ENCODE assay signal across 14 mouse cellular contexts in genomic region chr15:36878960-36879359, GRCm38 (mm10).
A peak's percentile ranks its signal among the peaks of the same experiment; 100 is the strongest.
DNase-seq lines count a peak whose midpoint lies in the region; ATAC-seq and TF ChIP-seq lines count a peak whose summit lies in the region.
"Had no signal": no experiment of that assay in that cellular context is flagged by ENCODE, and none has a peak within 500 bp of the region (broad histone marks: within the 10 kb centered on the region; RNA-seq: fewer than 3 reads in every experiment).

No protein-coding gene starts in this region.

- H3K4me2 ChIP-seq in hindbrain, postnatal 0 days (ENCODE audit: low read depth, low read length) = no peak overlapping the region
- peak overlapping the region; percentile 11; the same call in 1 of the 2 replicates for H3K4me2 ChIP-seq in liver, embryonic 16.5 days (ENCODE audit: low read depth, low read length)

- no peak overlapping the region for H3K4me3 ChIP-seq in hindbrain, embryonic 10.5 days
- no peak overlapping the region for H3K4me3 ChIP-seq in hindbrain, postnatal 0 days (ENCODE audit: low read length)
- no peak overlapping the region for H3K4me3 ChIP-seq in ES-E14 (ENCODE audit: insufficient read depth in 1 of 2, low read depth in 1 of 2, low read length in 2 of 2, poor library complexity in 1 of 2, severe bottlenecking in 1 of 2)
- peak overlapping the region; percentile 74 for H3K4me3 ChIP-seq in bone marrow, adult 2 months (replicated peaks; ENCODE audit: control insufficient read depth, low read depth, low read length)
- H3K4me3 ChIP-seq in liver, embryonic 16.5 days (ENCODE audit: low read depth, low read length) = no peak overlapping the region
- H3K4me3 ChIP-seq: myocyte had no signal

- 34% methylated on average over 5 of the region's 5 CpGs for WGBS in hindbrain, embryonic 10.5 days
- WGBS in hindbrain, postnatal 0 days = 31% methylated on average over 5 of the region's 5 CpGs
- WGBS in bone marrow, adult 2 months = 6% methylated on average over 5 of the region's 5 CpGs
- 14% methylated on average over 5 of the region's 5 CpGs for WGBS in liver, embryonic 16.5 days (ENCODE audit: insufficient replicate concordance)

- no peaks in the 10 kb centered on the region for H3K36me3 ChIP-seq in hindbrain, embryonic 10.5 days
- H3K36me3 ChIP-seq in hindbrain, postnatal 0 days (ENCODE audit: insufficient read depth, low read length) = no peaks in the 10 kb centered on the region
- H3K36me3 ChIP-seq in ES-E14 (ENCODE audit: control insufficient read depth, insufficient read depth, low read length, poor library complexity, severe bottlenecking) = no peaks in the 10 kb centered on the region
- H3K36me3 ChIP-seq in liver, embryonic 16.5 days (ENCODE audit: control insufficient read depth, insufficient read depth) = no peaks in the 10 kb centered on the region

- peak overlapping the region; percentile 64 for H3K27ac ChIP-seq in hindbrain, embryonic 10.5 days
- H3K27ac ChIP-seq in hindbrain, postnatal 0 days = no peak overlapping the region
- H3K27ac ChIP-seq in ES-E14 (ENCODE audit: insufficient read depth, low read depth, low read length, poor library complexity, severe bottlenecking) = no peak overlapping the region
- H3K27ac ChIP-seq in bone marrow, adult 2 months (ENCODE audit: control insufficient read depth, insufficient read depth, low read depth, low read length, poor library complexity) = no peak overlapping the region; the same call in 1 of the 2 replicates
- no peak overlapping the region for H3K27ac ChIP-seq in liver, embryonic 16.5 days (ENCODE audit: low read length)

- TF ChIP-seq POLR2A in bone marrow, adult 2 months (IDR thresholded peaks at IDR 0.05; ENCODE audit: borderline replicate concordance, control insufficient read depth, low read depth, low read length) = no peak

- peaks cover 37% of the 10 kb centered on the region for H3K4me1 ChIP-seq in hindbrain, embryonic 10.5 days (replicated peaks)
- H3K4me1 ChIP-seq in hindbrain, postnatal 0 days (ENCODE audit: insufficient read depth, low read length) = no peaks in the 10 kb centered on the region
- H3K4me1 ChIP-seq in ES-E14 (ENCODE audit: control insufficient read depth in 2 of 2, insufficient read depth in 2 of 2, low read length in 2 of 2, poor library complexity in 1 of 2) = peaks cover 6 to 14% of the 10 kb centered on the region in 2 experiments; a peak in 3 of 4 replicates
- peaks cover 6% of the 10 kb centered on the region for H3K4me1 ChIP-seq in bone marrow, adult 2 months (ENCODE audit: control insufficient read depth, insufficient read depth, low read length)
- H3K4me1 ChIP-seq in liver, embryonic 16.5 days (ENCODE audit: control insufficient read depth, low read depth, low read length) = no peaks in the 10 kb centered on the region; the same call in none of the 2 replicates

- no peak overlapping the region for H3K9ac ChIP-seq in hindbrain, postnatal 0 days (replicated peaks; ENCODE audit: low read length)
- H3K9ac ChIP-seq in ES-E14 (ENCODE audit: insufficient read depth, low read depth, low read length, poor library complexity, severe bottlenecking) = no peak overlapping the region
- H3K9ac ChIP-seq in liver, embryonic 16.5 days (ENCODE audit: low read depth, low read length) = no peak overlapping the region

- no peak for DNase-seq in hindbrain, embryonic 10.5 days (ENCODE audit: low spot score)
- no peak for DNase-seq in hindbrain, postnatal 0 days (ENCODE audit: low spot score)
- DNase-seq in ES-E14 (ENCODE audit: low read depth, low spot score) = no peak
- DNase-seq in left cerebral cortex, adult 8-10 months (ENCODE audit: low spot score in 2 of 2) = no peak
- DNase-seq in MN1 (ENCODE audit: low spot score) = no peak
- DNase-seq: cerebellum, adult 9-11 months; gastrocnemius, postnatal 10 days; kidney, postnatal 14 days; lung, postnatal 14 days; thymus, adult 18-20 months had no signal

- no peaks in the 10 kb centered on the region; the same call in 1 of the 2 replicates for H3K9me3 ChIP-seq in hindbrain, embryonic 10.5 days
- H3K9me3 ChIP-seq in hindbrain, postnatal 0 days (ENCODE audit: low read length) = no peaks in the 10 kb centered on the region
- H3K9me3 ChIP-seq in ES-E14 (ENCODE audit: control insufficient read depth, insufficient read depth, low read depth, low read length) = no peaks in the 10 kb centered on the region
- H3K9me3 ChIP-seq in liver, embryonic 16.5 days (replicated peaks; ENCODE audit: control insufficient read depth, low read length) = no peaks in the 10 kb centered on the region

- no peaks in the 10 kb centered on the region for H3K27me3 ChIP-seq in hindbrain, embryonic 10.5 days (ENCODE audit: insufficient read depth, poor library complexity, severe bottlenecking)
- no peaks in the 10 kb centered on the region for H3K27me3 ChIP-seq in hindbrain, postnatal 0 days (ENCODE audit: insufficient read depth, low read length)
- no peaks in the 10 kb centered on the region for H3K27me3 ChIP-seq in liver, embryonic 16.5 days (ENCODE audit: control insufficient read depth, insufficient read depth, low read depth, low read length)

- ATAC-seq in hindbrain, postnatal 0 days = no peak
- ATAC-seq in liver, embryonic 16.5 days (ENCODE audit: low read depth) = no peak
- ATAC-seq: inflammation-experienced regulatory T-cells, adult 6 months had no signal

- TF ChIP-seq CTCF in hindbrain, postnatal 0 days (IDR thresholded peaks at IDR 0.05; ENCODE audit: low read depth) = no peak
- no peak for TF ChIP-seq CTCF in bone marrow, adult 2 months (IDR thresholded peaks at IDR 0.05; ENCODE audit: control insufficient read depth, insufficient read depth, low read length)

- in situ Hi-C loops in ES-E14 (cut with MboI; ENCODE audit: low sequenced_read_pairs in 2 of 2, unreplicated experiment in 2 of 2) = no loop called here

TF ChIP-seq in ES-E14, 5 proteins besides CTCF, POLR2A, EP300 and RAD21:
- TF ChIP-seq HCFC1 (IDR thresholded peaks at IDR 0.05; ENCODE audit: borderline replicate concordance, insufficient read depth, low read length) (no peak), CHD2 (IDR thresholded peaks at IDR 0.05; ENCODE audit: low read depth, low read length) (no peak), ZNF384 (IDR thresholded peaks at IDR 0.05; ENCODE audit: low read depth, low read length) (no peak), MAFK (IDR thresholded peaks at IDR 0.05; ENCODE audit: insufficient read depth, low read depth, low read length) (peak; percentile 29; the same call in 1 of the 2 replicates), ZC3H11A (IDR thresholded peaks at IDR 0.05; ENCODE audit: borderline replicate concordance, low read depth, low read length) (no peak)
